Mouse (Mus musculus) CH12.LX (cell line): ENCODE data around the gene Cyp3a13. TPM values are rescaled to one million over a fixed set of nuclear protein-coding genes. Genes with fewer than 3 reads are reported as not detected.
"Not testable (repeated sequence)": the region's sequence is repeated elsewhere in the genome, so short reads cannot be mapped to it uniquely, and the experiment has no call there.

ENCODE experiments used
- DNase-seq: peaks from one replicate; pipeline ENCODE4 v3.0.0-alpha.2; 2013; ENCODE audit errors: extremely low read depth
- H3K27ac ChIP-seq: 2 replicates; pipeline ENCODE4 v1.5.1; 2012; ENCODE audit warnings: low read depth, mild to moderate bottlenecking, control low read depth, moderate library complexity; ENCODE audit not compliant: insufficient read depth
- H3K27me3 ChIP-seq: replicated peaks from 2 replicates; pipeline ENCODE3; 2012; ENCODE audit warnings: inconsistent platforms
- H3K36me3 ChIP-seq, 2 experiments: replicated peaks in 1 of 2; 2 replicates each; pipeline versions ENCODE3 to v1.6.1; 2012; ENCODE audit warnings: inconsistent platforms in 1 of 2, low read length in 1 of 2, mild to moderate bottlenecking in 1 of 2, mixed read lengths in 1 of 2, moderate library complexity in 1 of 2; ENCODE audit not compliant: control insufficient read depth in 1 of 2, insufficient read depth in 1 of 2
- H3K4me1 ChIP-seq, 2 experiments: 2 replicates each; pipeline ENCODE4 v1.6.1; 2012; ENCODE audit warnings: inconsistent platforms in 1 of 2, moderate library complexity in 1 of 2; ENCODE audit not compliant: insufficient read depth in 2 of 2, control insufficient read depth in 1 of 2
- H3K4me2 ChIP-seq: 2 replicates; pipeline ENCODE4 v1.6.1; 2012; ENCODE audit warnings: low read depth, mild to moderate bottlenecking, control low read depth; ENCODE audit not compliant: poor library complexity, insufficient read depth, severe bottlenecking
- H3K4me3 ChIP-seq, 3 experiments: fragments of 150-350 bp in 1 of 3; sonication (generic) in 1 of 3; replicated peaks in 1 of 3; 2 replicates each; pipeline versions ENCODE3 to v1.5.1; 2011 to 2012; ENCODE audit warnings: low read depth in 2 of 3, low read length in 2 of 3, mild to moderate bottlenecking in 2 of 3, moderate library complexity in 2 of 3, control low read depth in 1 of 3, improper control_type of control experiment in 1 of 3, inconsistent platforms in 1 of 3, mixed read lengths in 1 of 3; ENCODE audit not compliant: poor library complexity in 1 of 3
- H3K79me2 ChIP-seq: replicated peaks from 2 replicates; pipeline ENCODE4 v1.6.1; 2012; ENCODE audit warnings: mild to moderate bottlenecking, moderate library complexity; ENCODE audit not compliant: control insufficient read depth, poor library complexity, insufficient read depth, severe bottlenecking; ENCODE audit errors: extremely low read depth
- H3K9ac ChIP-seq: 2 replicates; pipeline ENCODE4 v1.6.1; 2012; ENCODE audit warnings: low read depth, mild to moderate bottlenecking, control low read depth, moderate library complexity; ENCODE audit not compliant: insufficient read depth
- H3K9me3 ChIP-seq: replicated peaks from 2 replicates; pipeline ENCODE3; 2012; ENCODE audit warnings: low read length, inconsistent platforms, mixed read lengths
- CTCF ChIP-seq, 2 experiments: IDR thresholded peaks in 1 of 2; conservative IDR thresholded peaks in 1 of 2; 2 replicates each; pipeline ENCODE4 v1.5.1; 2011 to 2012; ENCODE audit warnings: low read depth in 2 of 2, low read length in 2 of 2, improper control_type of control experiment in 1 of 2, inconsistent platforms in 1 of 2, mild to moderate bottlenecking in 1 of 2, moderate library complexity in 1 of 2
- EP300 ChIP-seq: IDR thresholded peaks from 2 replicates; pipeline ENCODE4 v1.6.1; 2011; ENCODE audit warnings: low read length, improper control_type of control experiment
- ETS1 ChIP-seq: conservative IDR thresholded peaks from 2 replicates; pipeline ENCODE4 v1.6.1; 2012; ENCODE audit warnings: low read depth, mild to moderate bottlenecking, inconsistent platforms, low read length, improper control_type of control experiment, moderate library complexity
- MEF2A ChIP-seq: IDR thresholded peaks from 2 replicates; pipeline ENCODE4 v1.6.1; 2014; ENCODE audit warnings: low read depth, mild to moderate bottlenecking, inconsistent platforms, low read length, improper control_type of control experiment, borderline replicate concordance
- MXI1 ChIP-seq: IDR thresholded peaks from 2 replicates; pipeline ENCODE4 v1.6.1; 2011; ENCODE audit warnings: mild to moderate bottlenecking, low read depth, low read length, improper control_type of control experiment
- MYC ChIP-seq: IDR thresholded peaks from 2 replicates; pipeline ENCODE4 v1.6.1; 2011; ENCODE audit warnings: low read depth, mild to moderate bottlenecking, improper control_type of control experiment, low read length
- NELFE ChIP-seq: IDR thresholded peaks from 2 replicates; pipeline ENCODE4 v1.6.1; 2011; ENCODE audit warnings: low read depth, low read length, improper control_type of control experiment
- NRF1 ChIP-seq: IDR thresholded peaks from 2 replicates; pipeline ENCODE4 v1.6.1; 2014; ENCODE audit warnings: low read depth, mild to moderate bottlenecking, inconsistent platforms, low read length, improper control_type of control experiment, moderate library complexity
- PAX5 ChIP-seq: IDR thresholded peaks from 2 replicates; pipeline ENCODE4 v1.6.1; 2012; ENCODE audit warnings: low read length, inconsistent platforms, mixed read lengths
- POLR2A ChIP-seq: IDR thresholded peaks from 2 replicates; pipeline ENCODE4 v1.6.1; 2011; ENCODE audit warnings: low read depth, mild to moderate bottlenecking, improper control_type of control experiment, low read length
- POLR2AphosphoS2 ChIP-seq: IDR thresholded peaks from 2 replicates; pipeline ENCODE4 v1.6.1; 2011; ENCODE audit warnings: low read depth, low read length, improper control_type of control experiment
- RAD21 ChIP-seq: IDR thresholded peaks from 2 replicates; pipeline ENCODE4 v1.6.1; 2011; ENCODE audit warnings: low read depth, mild to moderate bottlenecking, low read length, improper control_type of control experiment, moderate library complexity
- SMC3 ChIP-seq: IDR thresholded peaks from 2 replicates; pipeline ENCODE4 v1.6.1; 2011; ENCODE audit warnings: low read depth, low read length, improper control_type of control experiment
- TCF12 ChIP-seq: IDR thresholded peaks from 2 replicates; pipeline ENCODE4 v1.6.1; 2014; ENCODE audit warnings: low read depth, mild to moderate bottlenecking, inconsistent platforms, low read length, improper control_type of control experiment
- UBTF ChIP-seq: IDR thresholded peaks from 2 replicates; pipeline ENCODE4 v1.6.1; 2012; ENCODE audit warnings: low read depth, mild to moderate bottlenecking, inconsistent platforms, low read length, improper control_type of control experiment, moderate library complexity
- ZC3H11A ChIP-seq: IDR thresholded peaks from 2 replicates; pipeline ENCODE4 v1.6.1; 2012; ENCODE audit warnings: low read depth, mild to moderate bottlenecking, inconsistent platforms, low read length, improper control_type of control experiment
- ZNF384 ChIP-seq: IDR thresholded peaks from 2 replicates; pipeline ENCODE4 v1.6.1; 2012; ENCODE audit warnings: low read depth, low read length, improper control_type of control experiment, inconsistent platforms
- dilution Hi-C: fragments of 300-500 bp; cut with MboI; formaldehyde crosslinking; loops from 2 replicates; pipeline ENCODE4 v1.14.3; 2020; ENCODE audit warnings: low sequenced_read_pairs; ENCODE audit not compliant: extremely low pct_unique_long_range_greater_than_20kb, extremely low pct_ligation_motif_present
- in situ Hi-C: fragments of 300-500 bp; cut with MboI; formaldehyde crosslinking; loops from 3 replicates; pipeline ENCODE4 v1.14.3; 2019; ENCODE audit warnings: low sequenced_read_pairs, low pct_ligation_motif_present, low pct_unique_long_range_greater_than_20kb, mixed read lengths
- polyA plus RNA-seq: library from polyadenylated mRNA; unstranded; fragments of >175 nt; gene quantifications from 2 replicates; pipeline ENCODE4 v1.2.1, GENCODE M21; 2012; ENCODE audit warnings: low read depth; ENCODE audit not compliant: insufficient read length
- total RNA-seq, 2 experiments: library from RNA; depleted of rRNA; stranded (reverse); fragments of 300-350 nt in 1 of 2; fragments of >200 nt in 1 of 2; gene quantifications; 2 replicates each; pipeline ENCODE4 v1.2.3; 2012 to 2014

Gene Cyp3a13
- total and polyA plus RNA-seq, 3 experiments = 0.16 TPM; not detected in 2

- in situ Hi-C loops = no loop called here
- TF ChIP-seq RAD21 (peak; percentile 44), CTCF (conservative IDR thresholded peaks at IDR 0.05 in 1 of 2, IDR thresholded peaks at IDR 0.05 in 1 of 2; ENCODE audit: low read depth in 2 of 2, low read length in 2 of 2) (peak in 1 of 2 experiments; percentile 66; a peak in 3 of 4 replicates), SMC3 (peak; percentile 58), MYC (no peak), POLR2AphosphoS2 (no peak), TCF12 (no peak), POLR2A (no peak), ZNF384 (no peak), MEF2A (no peak), NRF1 (no peak), UBTF (no peak)
- no peaks in the 10 kb centered on the region for H3K27me3 ChIP-seq
- peaks cover 0 to 9% of the 10 kb centered on the region in 2 experiments; a peak in 2 of 4 replicates for H3K4me1 ChIP-seq
- H3K4me2 ChIP-seq = no peak overlapping the region
- no peak overlapping the region for H3K27ac ChIP-seq
- H3K9me3 ChIP-seq = no peaks in the 10 kb centered on the region
- no peaks in the 10 kb centered on the region for H3K79me2 ChIP-seq
- DNase-seq = peak; percentile 17
- no peak overlapping the region for H3K9ac ChIP-seq
- H3K36me3 ChIP-seq = no peaks in the 10 kb centered on the region
- dilution Hi-C loops = no loop called here
- H3K4me3 ChIP-seq = no peak overlapping the region
These were observed 15.8 kb upstream of the Cyp3a13 start for GRCm38 (mm10) chr5:137937238-137937637.

GRCm38 (mm10) chr5:137936486-137936885 lies 15.1 kb upstream of the Cyp3a13 start:
- Histone ChIP-seq H3K4me1 (peaks cover 0 to 4% of the 10 kb centered on the region in 2 experiments; a peak in 2 of 4 replicates), H3K27me3 (no peaks in the 10 kb centered on the region), H3K4me2 (no peak overlapping the region), H3K27ac (no peak overlapping the region), H3K9ac (no peak overlapping the region), H3K79me2 (no peaks in the 10 kb centered on the region), H3K36me3 (no peaks in the 10 kb centered on the region), H3K9me3 (no peaks in the 10 kb centered on the region), H3K4me3 (no peak overlapping the region)
- in situ Hi-C loops (no loop called here), dilution Hi-C loops (no loop called here)
- TF ChIP-seq ETS1 = no peak
- TF ChIP-seq CTCF (conservative IDR thresholded peaks at IDR 0.05 in 1 of 2, IDR thresholded peaks at IDR 0.05 in 1 of 2; ENCODE audit: low read depth in 2 of 2, low read length in 2 of 2) = no peak
- TF ChIP-seq EP300 = no peak
- no peak for TF ChIP-seq ZNF384
- TF ChIP-seq PAX5 = no peak
- TF ChIP-seq UBTF = no peak
- no peak for TF ChIP-seq ZC3H11A
- no peak for TF ChIP-seq MXI1
- TF ChIP-seq NELFE = no peak
- TF ChIP-seq NRF1 = no peak
- no peak for DNase-seq

GRCm38 (mm10) chr5:137933934-137934333 lies 12.5 kb upstream of the Cyp3a13 start:
- H3K4me3 ChIP-seq, H3K36me3 ChIP-seq, in situ Hi-C loops, H3K9me3 ChIP-seq, dilution Hi-C loops, H3K27ac ChIP-seq, H3K4me1 ChIP-seq, H3K4me2 ChIP-seq, H3K27me3 ChIP-seq, H3K79me2 ChIP-seq, DNase-seq, H3K9ac ChIP-seq: not testable (repeated sequence)
